Mouse (Mus musculus) heart, embryonic 10.5 days (tissue): ENCODE measurements around the gene Eml1. TPM values are rescaled to one million over a fixed set of nuclear protein-coding genes. Genes with fewer than 3 reads are reported as not detected.
A peak's percentile ranks its signal among the peaks of the same experiment; 100 is the strongest.

Experiments used
- DNase-seq: peaks from one replicate; pipeline ENCODE4 v3.0.0-alpha.2; 2017; ENCODE audit warnings: low spot score
- H3K27ac ChIP-seq: fragments of 300-500 bp; sonication (generic); 2 replicates; pipeline ENCODE4 v1.5.1; 2016; ENCODE audit warnings: mild to moderate bottlenecking
- H3K27me3 ChIP-seq: fragments of 300-500 bp; sonication (generic); 2 replicates; pipeline ENCODE4 v1.6.1; 2016; ENCODE audit warnings: mild to moderate bottlenecking; ENCODE audit not compliant: poor library complexity, insufficient read depth, severe bottlenecking
- H3K36me3 ChIP-seq: fragments of 300-500 bp; sonication (generic); 2 replicates; pipeline ENCODE4 v1.6.1; 2016; ENCODE audit warnings: mild to moderate bottlenecking, moderate library complexity
- H3K4me1 ChIP-seq: fragments of 300-500 bp; sonication (generic); 2 replicates; pipeline ENCODE4 v1.6.1; 2016; ENCODE audit warnings: mild to moderate bottlenecking
- H3K4me3 ChIP-seq: fragments of 300-500 bp; sonication (generic); 2 replicates; pipeline ENCODE4 v1.5.1; 2016; ENCODE audit warnings: mild to moderate bottlenecking, moderate library complexity
- H3K9me3 ChIP-seq: fragments of 300-500 bp; sonication (generic); 2 replicates; pipeline ENCODE4 v1.6.1; 2016; ENCODE audit warnings: mild to moderate bottlenecking, moderate library complexity
- WGBS: fragments of 180-500 bp; shearing (Covaris S2); methylation state at CpG from one replicate; pipeline ENCODE4 v1.1.7; 2016; 5-methylcytosine and 5-hydroxymethylcytosine counted together
- polyA plus RNA-seq: library from polyadenylated mRNA; unstranded; fragments of >200 nt; fragmentation: Nextera tagmentation; extraction: Ambion mirVana; gene quantifications from 2 replicates; pipeline ENCODE4 v1.2.1, GENCODE M21; 2016

The Eml1 gene
- polyA plus RNA-seq, 1 experiment from 2014 or later, result 47.0 TPM

DNA sequence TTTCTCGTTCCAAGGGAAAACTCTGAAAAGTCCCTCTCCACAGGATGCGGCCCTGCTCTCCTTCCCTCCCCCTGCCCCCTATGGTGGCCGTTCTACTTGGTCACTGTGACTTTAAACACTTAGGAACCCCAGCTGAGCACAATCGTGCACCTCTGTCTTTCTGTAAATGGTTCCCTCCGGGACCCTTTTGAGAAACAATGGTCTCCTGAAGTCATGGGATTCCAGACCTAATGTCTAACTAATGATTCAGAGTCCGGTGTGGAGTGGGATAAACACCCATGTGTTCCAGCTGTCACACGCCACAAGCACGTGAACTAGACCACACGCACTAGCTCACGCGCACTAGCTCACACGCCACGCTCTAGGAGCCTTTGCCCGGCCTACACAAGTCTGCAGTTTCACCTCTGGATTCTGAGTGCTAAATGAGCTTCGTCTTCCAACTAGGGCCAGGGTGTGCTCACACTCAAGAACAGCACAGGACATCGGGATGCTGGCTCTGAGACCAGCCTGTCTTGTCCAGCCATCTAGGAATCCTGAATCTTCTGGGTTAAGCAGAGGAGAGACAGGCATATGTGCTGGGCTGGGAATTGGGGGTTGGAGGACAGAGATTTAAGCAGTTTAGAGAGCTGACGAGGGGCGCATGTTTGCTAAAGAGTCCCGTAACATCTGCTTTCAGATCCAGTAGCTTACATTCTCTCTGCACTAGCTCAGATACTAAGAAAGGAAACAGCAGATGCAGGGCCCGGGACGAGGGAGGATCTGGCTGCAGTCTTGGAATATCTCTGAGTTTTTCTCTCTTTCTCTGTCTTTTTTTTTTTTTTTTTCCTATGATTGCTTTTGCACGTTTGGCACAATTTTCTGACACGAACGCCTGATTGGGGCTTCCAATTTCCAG lies 65.5 kb downstream of the Eml1 start:
- H3K4me1 ChIP-seq, result peaks cover 55% of the 10 kb centered on the region
- 58% methylated on average over 24 of the region's 24 CpGs for WGBS
- no peak for DNase-seq
- no peaks in the 10 kb centered on the region for H3K27me3 ChIP-seq
- no peaks in the 10 kb centered on the region for H3K9me3 ChIP-seq
- H3K4me3 ChIP-seq, result no peak overlapping the region
- peak overlapping the region; percentile 39 for H3K27ac ChIP-seq
- H3K36me3 ChIP-seq, result no peaks in the 10 kb centered on the region

DNA sequence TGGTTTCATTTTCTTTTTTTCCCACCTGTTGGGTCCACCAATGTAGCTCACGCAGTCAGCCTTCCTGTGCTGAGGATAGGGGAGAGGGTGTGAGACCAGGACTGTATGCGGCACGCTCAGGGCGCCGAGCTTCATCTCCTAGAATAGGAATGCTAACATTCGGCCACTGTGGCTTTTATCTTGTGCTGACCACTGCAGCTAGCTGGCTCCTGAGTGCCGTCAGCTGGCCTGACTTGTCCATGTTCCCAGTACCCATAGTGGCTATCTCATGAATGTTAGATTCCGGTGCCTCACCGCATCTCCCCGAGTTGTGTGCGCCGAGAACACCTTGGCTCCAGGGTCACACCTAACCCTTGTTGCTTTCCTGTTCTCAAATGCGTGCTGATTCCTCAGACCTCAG lies 66.7 kb downstream of the Eml1 start:
- H3K36me3 ChIP-seq, result no peaks in the 10 kb centered on the region
- no peak for DNase-seq
- peaks cover 49% of the 10 kb centered on the region for H3K4me1 ChIP-seq
- no peaks in the 10 kb centered on the region for H3K27me3 ChIP-seq
- H3K4me3 ChIP-seq, result no peak overlapping the region
- 57% methylated on average over 13 of the region's 13 CpGs for WGBS
- H3K27ac ChIP-seq, result peak overlapping the region; percentile 31; the same call in 1 of the 2 replicates
- H3K9me3 ChIP-seq, result no peaks in the 10 kb centered on the region

DNA sequence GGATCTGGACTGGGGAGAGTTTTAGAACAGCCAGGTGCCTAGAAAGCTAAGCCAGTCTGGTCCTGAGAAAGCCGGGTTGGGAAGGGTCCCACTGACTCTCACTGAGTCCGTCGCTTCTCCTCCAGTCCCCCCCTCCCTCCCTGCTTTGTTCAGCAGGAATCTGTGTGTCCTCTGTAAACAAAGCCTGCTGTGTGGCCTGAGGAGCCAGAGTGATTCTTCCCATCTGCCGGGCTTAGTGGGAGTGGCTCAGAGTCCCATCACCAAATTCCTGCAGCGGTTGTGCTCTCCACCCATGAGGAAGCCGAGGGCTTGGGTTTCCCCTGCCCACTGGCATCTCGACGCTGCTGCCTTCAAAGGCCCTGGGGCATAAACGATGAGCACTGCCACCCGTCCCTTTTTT lies 72.5 kb downstream of the Eml1 start:
- no peak for DNase-seq
- Histone ChIP-seq H3K4me3 (no peak overlapping the region), H3K27ac (no peak overlapping the region), H3K9me3 (no peaks in the 10 kb centered on the region), H3K36me3 (no peaks in the 10 kb centered on the region), H3K27me3 (no peaks in the 10 kb centered on the region), H3K4me1 (peaks cover 30% of the 10 kb centered on the region)
- WGBS, result 5% methylated on average over 10 of the region's 10 CpGs

DNA sequence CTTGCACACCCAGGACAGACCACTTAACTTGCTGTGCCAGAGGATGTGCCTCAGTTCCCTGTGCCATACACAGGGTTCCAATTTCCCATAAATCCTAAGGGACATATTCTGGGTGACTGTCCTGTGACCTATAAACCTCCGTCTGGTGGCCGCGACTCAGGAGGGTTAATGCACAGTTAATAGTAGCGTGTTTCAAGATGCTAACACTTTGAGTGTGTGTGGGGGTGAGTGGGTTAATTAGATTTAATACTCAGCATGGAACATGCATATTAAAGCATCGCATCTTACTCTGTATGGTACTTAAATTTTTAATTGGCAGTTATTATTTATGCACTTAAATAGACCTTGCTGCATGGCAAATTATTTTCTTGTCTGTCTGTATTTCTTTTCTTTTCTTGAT lies 73.0 kb downstream of the Eml1 start:
- Histone ChIP-seq H3K27me3 (no peaks in the 10 kb centered on the region), H3K36me3 (no peaks in the 10 kb centered on the region), H3K4me3 (no peak overlapping the region), H3K27ac (no peak overlapping the region), H3K4me1 (peaks cover 28% of the 10 kb centered on the region), H3K9me3 (no peaks in the 10 kb centered on the region)
- WGBS, result 83% methylated on average over 5 of the region's 5 CpGs
- DNase-seq, result no peak

DNA sequence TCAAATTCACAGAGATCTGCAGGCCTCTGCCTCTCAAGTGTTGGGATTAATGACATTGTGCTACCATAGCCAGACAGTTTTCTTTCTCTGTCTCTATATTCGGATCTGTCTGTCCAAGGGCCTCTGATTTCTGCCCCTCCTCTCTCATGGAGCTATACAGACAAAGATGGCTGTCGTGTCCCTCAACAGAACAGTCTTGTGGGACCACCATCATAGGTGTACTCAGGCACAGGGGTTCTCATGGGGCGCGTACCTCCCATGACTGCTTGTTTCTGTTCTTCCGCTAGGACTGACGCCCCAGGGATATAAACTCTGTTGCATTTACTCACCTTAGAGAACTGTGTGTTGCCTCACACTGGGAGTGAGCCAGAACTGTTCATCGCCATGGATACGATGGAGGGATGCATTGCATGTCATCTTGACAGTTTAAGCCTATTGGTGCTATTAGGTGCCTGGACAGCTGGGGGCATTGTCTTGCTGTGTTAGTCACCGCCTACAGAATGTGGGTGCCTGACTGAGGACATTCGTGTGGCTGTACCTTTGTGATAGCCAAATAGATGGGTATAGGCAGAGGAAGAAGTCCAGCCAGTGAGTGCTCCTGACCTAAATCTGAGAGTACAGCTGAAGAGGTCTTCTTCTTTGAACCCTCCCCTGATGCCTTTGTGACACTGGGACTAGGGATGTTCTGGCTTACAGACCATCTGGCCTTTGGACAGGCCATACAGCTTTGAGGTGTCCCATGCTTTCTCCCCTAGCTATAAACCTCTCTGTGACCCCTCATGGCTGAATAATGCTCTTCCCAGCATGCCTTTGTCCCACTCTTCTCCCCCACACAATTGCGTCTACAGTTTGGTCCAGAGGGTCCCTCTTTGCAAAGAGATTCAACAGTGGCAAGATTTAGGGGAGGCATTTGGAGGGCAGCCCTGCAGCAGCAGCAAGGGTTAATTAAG lies 73.7 kb downstream of the Eml1 start:
- no peak for DNase-seq
- Histone ChIP-seq H3K9me3 (no peaks in the 10 kb centered on the region), H3K4me3 (no peak overlapping the region), H3K27me3 (no peaks in the 10 kb centered on the region), H3K27ac (no peak overlapping the region), H3K36me3 (no peaks in the 10 kb centered on the region), H3K4me1 (peaks cover 34% of the 10 kb centered on the region)
- 83% methylated on average over 11 of the region's 11 CpGs for WGBS

DNA sequence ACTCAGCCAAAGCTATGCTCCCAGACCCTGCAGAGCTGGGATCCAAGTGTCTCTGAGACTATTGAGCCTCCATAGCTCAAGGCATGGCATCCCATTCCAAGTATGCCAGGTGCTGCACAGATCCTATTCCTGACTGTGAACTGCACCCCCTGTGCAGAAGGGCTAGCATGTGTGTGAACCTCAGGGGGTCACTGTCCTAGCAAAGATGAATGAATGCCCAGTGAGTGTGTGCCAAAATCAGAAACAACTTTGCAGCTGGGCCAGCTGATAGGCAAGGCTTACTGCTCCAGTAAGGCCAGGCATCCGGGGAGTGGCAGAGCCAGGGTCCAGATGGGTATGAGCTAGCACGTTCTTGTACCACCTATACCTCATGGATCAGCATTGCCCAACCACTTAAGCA lies 76.0 kb downstream of the Eml1 start:
- Histone ChIP-seq H3K27ac (no peak overlapping the region), H3K27me3 (no peaks in the 10 kb centered on the region), H3K36me3 (no peaks in the 10 kb centered on the region), H3K4me3 (no peak overlapping the region), H3K9me3 (no peaks in the 10 kb centered on the region), H3K4me1 (peaks cover 43% of the 10 kb centered on the region)
- 92% methylated on average over 2 of the region's 2 CpGs for WGBS
- no peak for DNase-seq

DNA sequence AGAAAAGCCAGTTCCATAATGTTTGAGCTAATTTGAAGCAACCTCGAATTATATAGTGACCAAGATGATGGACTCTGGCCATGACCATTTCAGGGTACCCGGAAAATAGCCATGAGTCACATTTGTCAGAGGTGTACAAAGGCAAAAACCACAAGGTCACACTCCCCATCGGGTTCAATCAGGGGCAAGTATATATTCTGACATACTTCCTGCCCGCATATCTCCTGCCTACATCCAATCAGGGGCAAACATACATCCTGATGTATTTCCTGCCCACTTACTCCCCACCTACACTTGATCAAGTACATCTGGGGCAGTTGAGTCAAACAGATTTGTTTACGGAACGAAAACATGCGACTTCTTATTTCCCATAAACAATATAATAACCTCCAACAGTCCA lies 77.6 kb downstream of the Eml1 start:
- Histone ChIP-seq H3K27ac (no peak overlapping the region), H3K9me3 (no peaks in the 10 kb centered on the region), H3K36me3 (no peaks in the 10 kb centered on the region), H3K27me3 (no peaks in the 10 kb centered on the region), H3K4me1 (peaks cover 44% of the 10 kb centered on the region), H3K4me3 (no peak overlapping the region)
- WGBS, result 80% methylated on average over 7 of the region's 7 CpGs
- no peak for DNase-seq

DNA sequence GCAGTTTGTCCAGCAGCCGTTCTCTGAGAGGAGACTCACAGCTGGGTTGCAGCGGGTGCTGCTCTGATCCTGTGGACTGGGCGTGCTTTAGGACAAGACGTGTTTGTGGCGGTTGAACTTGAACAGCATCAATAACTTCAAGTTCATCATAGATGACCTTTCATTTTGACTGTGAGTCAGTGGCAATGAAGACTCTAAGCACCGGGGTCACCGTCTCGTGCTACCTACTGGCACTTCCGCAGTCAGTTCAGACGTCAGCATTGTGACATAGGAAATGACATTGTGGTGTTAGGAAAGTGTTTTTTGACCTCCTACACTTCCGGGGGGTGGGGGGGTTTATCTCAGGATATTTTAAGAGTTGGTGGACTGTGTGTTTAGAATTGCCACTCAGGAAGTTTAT lies 79.2 kb downstream of the Eml1 start:
- Histone ChIP-seq H3K9me3 (no peaks in the 10 kb centered on the region), H3K4me3 (no peak overlapping the region), H3K4me1 (peaks cover 33% of the 10 kb centered on the region), H3K27ac (no peak overlapping the region), H3K36me3 (no peaks in the 10 kb centered on the region), H3K27me3 (no peaks in the 10 kb centered on the region)
- WGBS, result 71% methylated on average over 11 of the region's 11 CpGs
- no peak for DNase-seq

DNA sequence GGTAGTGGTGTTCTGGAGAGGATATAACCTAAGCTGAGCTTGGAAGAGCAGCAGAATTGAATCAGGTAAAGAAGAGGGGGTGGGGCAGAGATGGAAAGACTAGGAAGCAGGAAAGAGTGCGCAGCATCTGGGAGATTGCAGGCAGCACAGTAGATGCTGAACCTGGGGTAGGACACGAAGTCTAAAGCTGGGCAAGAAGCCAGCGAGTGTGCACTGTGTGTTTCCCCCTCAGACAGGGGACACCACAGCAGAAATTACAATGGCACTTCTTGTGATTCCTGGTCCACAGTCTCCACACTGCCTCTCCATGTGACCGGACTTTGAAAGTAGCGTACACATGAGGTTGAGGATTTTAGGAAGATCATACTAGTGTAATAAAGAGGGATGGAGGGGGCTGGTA lies 79.8 kb downstream of the Eml1 start:
- no peaks in the 10 kb centered on the region for H3K27me3 ChIP-seq
- H3K36me3 ChIP-seq, result no peaks in the 10 kb centered on the region
- peaks cover 32% of the 10 kb centered on the region for H3K4me1 ChIP-seq
- 79% methylated on average over 5 of the region's 5 CpGs for WGBS
- no peak overlapping the region for H3K4me3 ChIP-seq
- no peak overlapping the region for H3K27ac ChIP-seq
- no peak for DNase-seq
- no peaks in the 10 kb centered on the region for H3K9me3 ChIP-seq

DNA sequence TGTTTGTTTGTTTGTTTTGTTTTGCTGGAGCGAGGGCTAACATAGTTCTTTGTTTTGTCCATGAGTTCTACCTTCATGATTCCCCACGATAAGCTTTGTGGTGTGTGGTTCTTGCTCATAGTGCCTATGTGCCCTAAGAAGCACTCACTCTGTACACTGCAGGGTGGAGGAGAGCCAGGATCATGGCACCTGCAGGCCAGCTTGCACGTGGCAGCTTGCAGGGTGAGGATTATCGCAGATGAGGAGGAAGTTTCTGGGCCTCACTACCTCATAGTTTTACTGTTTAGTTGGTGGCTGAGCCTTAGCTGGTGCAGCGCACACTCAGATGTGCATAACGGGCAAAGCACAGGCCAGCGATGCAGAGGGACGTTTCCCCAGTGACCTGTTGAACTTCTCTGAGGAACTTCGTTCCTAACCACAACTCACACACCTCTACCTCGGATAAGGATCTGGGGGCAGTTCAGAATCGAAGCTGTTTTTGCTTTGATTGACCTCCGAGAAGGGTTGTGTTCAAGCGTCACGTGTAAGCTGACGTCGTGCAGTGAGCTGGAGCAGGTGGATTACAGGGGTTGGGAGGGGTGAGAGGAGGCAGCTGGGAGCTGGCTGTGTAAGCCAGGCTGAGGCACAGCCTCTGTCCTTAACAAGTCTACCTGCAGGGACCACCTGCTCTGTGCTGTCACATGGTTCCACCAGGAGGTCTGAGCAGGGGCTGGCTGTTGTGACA lies 81.6 kb downstream of the Eml1 start:
- Histone ChIP-seq H3K4me3 (no peak overlapping the region), H3K36me3 (no peaks in the 10 kb centered on the region), H3K4me1 (peaks cover 32% of the 10 kb centered on the region), H3K27ac (no peak overlapping the region), H3K9me3 (no peaks in the 10 kb centered on the region), H3K27me3 (no peaks in the 10 kb centered on the region)
- no peak for DNase-seq
- 66% methylated on average over 16 of the region's 16 CpGs for WGBS

DNA sequence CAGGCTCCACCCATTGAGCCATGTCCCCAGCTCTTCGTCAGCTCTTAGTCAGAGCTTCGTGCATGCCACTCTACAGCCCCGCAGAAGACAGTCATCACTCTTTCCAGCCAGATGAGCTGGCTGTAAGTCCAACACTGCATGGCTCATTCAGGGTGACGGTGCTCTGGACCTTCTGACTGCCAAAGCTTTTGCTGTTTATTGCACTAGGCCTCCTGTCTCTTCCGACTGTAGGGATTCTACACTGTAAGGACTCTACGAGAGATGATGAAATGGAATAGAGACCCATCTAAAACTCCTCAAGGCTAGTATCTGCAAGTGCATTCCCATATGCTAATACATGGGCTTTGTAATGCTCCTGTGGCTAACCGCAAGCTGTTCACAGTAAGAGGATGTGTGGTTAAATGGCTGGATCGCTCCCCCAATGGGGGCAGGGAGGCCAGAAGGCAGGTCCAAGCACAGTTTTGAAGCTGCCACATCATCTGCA lies 82.8 kb downstream of the Eml1 start:
- no peak for DNase-seq
- WGBS, result 83% methylated on average over 8 of the region's 8 CpGs
- Histone ChIP-seq H3K4me1 (peaks cover 32% of the 10 kb centered on the region), H3K9me3 (no peaks in the 10 kb centered on the region), H3K27ac (no peak overlapping the region), H3K4me3 (no peak overlapping the region), H3K36me3 (peaks cover 8% of the 10 kb centered on the region), H3K27me3 (no peaks in the 10 kb centered on the region)

DNA sequence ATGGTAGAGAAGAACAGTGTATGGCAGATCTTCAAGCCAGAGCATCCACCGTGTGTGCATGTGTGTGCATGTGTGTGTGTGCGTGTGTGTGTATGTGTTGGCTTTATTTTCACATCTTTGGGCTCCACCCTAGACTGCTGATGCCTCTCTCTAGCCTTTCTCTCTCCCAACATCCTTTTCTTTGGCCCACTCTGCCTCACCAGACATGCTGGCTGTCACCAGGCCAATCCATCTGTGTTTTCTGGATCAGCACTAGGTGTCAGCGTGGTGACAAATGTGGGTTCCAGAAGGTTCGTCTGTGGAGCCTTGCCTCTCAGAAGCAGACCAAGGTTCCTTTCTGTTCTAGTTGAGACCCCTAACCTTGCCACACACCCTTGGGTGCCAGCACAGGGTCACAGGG lies 84.2 kb downstream of the Eml1 start:
- Histone ChIP-seq H3K9me3 (no peaks in the 10 kb centered on the region), H3K27ac (no peak overlapping the region), H3K36me3 (peaks cover 11% of the 10 kb centered on the region), H3K4me3 (no peak overlapping the region), H3K4me1 (peaks cover 22% of the 10 kb centered on the region), H3K27me3 (no peaks in the 10 kb centered on the region)
- WGBS, result 80% methylated on average over 4 of the region's 4 CpGs
- no peak for DNase-seq
